ENCODE assay signal across 8 mouse cellular contexts in genomic region chr9:114977461-114978280, GRCm38 (mm10). TPM values are rescaled to one million over a fixed set of nuclear protein-coding genes. Genes with fewer than 3 reads are reported as not detected.
DNase-seq lines count a peak whose midpoint lies in the region; ATAC-seq and TF ChIP-seq lines count a peak whose summit lies in the region.

No protein-coding gene starts in this region.

- peak; percentile 12; the same call in 1 of the 2 replicates for ATAC-seq in hindbrain, embryonic 14.5 days (ENCODE audit: low FRiP score)
- ATAC-seq in liver, embryonic 15.5 days (ENCODE audit: insufficient read depth) = peak; percentile 31; the same call in 1 of the 2 replicates

- H3K27ac ChIP-seq in hindbrain, embryonic 14.5 days = peak overlapping the region; percentile 85
- no peak overlapping the region for H3K27ac ChIP-seq in liver, embryonic 15.5 days (replicated peaks)
- no peak overlapping the region for H3K27ac ChIP-seq in small intestine, adult 2 months (ENCODE audit: insufficient read depth, low read depth, low read length)

- no peaks in the 10 kb centered on the region for H3K36me3 ChIP-seq in hindbrain, embryonic 14.5 days (replicated peaks; ENCODE audit: control insufficient read depth, insufficient read depth)
- no peaks in the 10 kb centered on the region for H3K36me3 ChIP-seq in liver, embryonic 15.5 days (replicated peaks)
- H3K36me3 ChIP-seq in small intestine, adult 2 months (ENCODE audit: control insufficient read depth, insufficient read depth, low read length) = no peaks in the 10 kb centered on the region

- TF ChIP-seq POLR2A in small intestine, adult 2 months (IDR thresholded peaks at IDR 0.05; ENCODE audit: low read depth, low read length) = no peak; the same call in 1 of the 2 replicates

- 8% methylated on average over 31 of the region's 31 CpGs for WGBS in hindbrain, embryonic 14.5 days
- 8% methylated on average over 29 of the region's 31 CpGs for WGBS in liver, embryonic 15.5 days (ENCODE audit: insufficient replicate concordance)
- 16% methylated on average over 31 of the region's 31 CpGs for WGBS in small intestine, adult 2 months

- H3K9ac ChIP-seq in hindbrain, embryonic 14.5 days = peak overlapping the region; percentile 83
- H3K9ac ChIP-seq in liver, embryonic 15.5 days = no peak overlapping the region

- no peaks in the 10 kb centered on the region for H3K9me3 ChIP-seq in hindbrain, embryonic 14.5 days (ENCODE audit: control insufficient read depth, low read length)
- no peaks in the 10 kb centered on the region for H3K9me3 ChIP-seq in liver, embryonic 15.5 days (replicated peaks)

- peak; percentile 8 for DNase-seq in gastrocnemius, adult 18-20 months (ENCODE audit: low spot score)
- no peak for DNase-seq in gastrocnemius, postnatal 25 days
- DNase-seq in urinary bladder, postnatal 14 days (ENCODE audit: low spot score) = peak; percentile 20
- DNase-seq in urinary bladder, postnatal 10 days (ENCODE audit: low spot score) = no peak
- DNase-seq in hindbrain, embryonic 14.5 days (ENCODE audit: low spot score) = peak; percentile 34
- no peak for DNase-seq in gastrocnemius, postnatal 10 days

- TF ChIP-seq CTCF in small intestine, adult 2 months (IDR thresholded peaks at IDR 0.05; ENCODE audit: extremely low read depth, insufficient read length, insufficient replicate concordance, low read depth, low read length) = no peak

- H3K4me2 ChIP-seq in hindbrain, embryonic 14.5 days (replicated peaks) = peak overlapping the region; percentile 79
- peak overlapping the region; percentile 73 for H3K4me2 ChIP-seq in liver, embryonic 15.5 days

- H3K4me3 ChIP-seq in hindbrain, embryonic 14.5 days (replicated peaks; ENCODE audit: low read length) = peak overlapping the region; percentile 71
- peak overlapping the region; percentile 53 for H3K4me3 ChIP-seq in liver, embryonic 15.5 days (replicated peaks)
- H3K4me3 ChIP-seq in small intestine, adult 2 months (ENCODE audit: low read depth, low read length) = peak overlapping the region; percentile 97

- H3K4me1 ChIP-seq in hindbrain, embryonic 14.5 days (replicated peaks; ENCODE audit: control insufficient read depth, insufficient read depth, low read length) = peaks cover 9% of the 10 kb centered on the region; the same call in 1 of the 2 replicates
- H3K4me1 ChIP-seq in liver, embryonic 15.5 days (replicated peaks) = no peaks in the 10 kb centered on the region
- peaks cover 7% of the 10 kb centered on the region for H3K4me1 ChIP-seq in small intestine, adult 2 months (ENCODE audit: control insufficient read depth, insufficient read depth, insufficient read length, low read length)

- peaks cover 12% of the 10 kb centered on the region for H3K27me3 ChIP-seq in hindbrain, embryonic 14.5 days (ENCODE audit: control insufficient read depth, insufficient read depth, low read length)
- H3K27me3 ChIP-seq in liver, embryonic 15.5 days = peaks cover 60% of the 10 kb centered on the region
- no peaks in the 10 kb centered on the region for H3K27me3 ChIP-seq in small intestine, adult 2 months (ENCODE audit: control insufficient read depth, insufficient read depth, low read length)

RNA-seq across cellular contexts. Expression of gene Osbpl10, which starts 0.7 kb away (rescaled TPM):
- 1 to 10 TPM; 3.1 to 4.1 TPM for total RNA-seq in gastrocnemius, adult 18-20 months (2021)
- total RNA-seq in gastrocnemius, postnatal 25 days (2021) = 1 to 10 TPM; 3.2 to 3.6 TPM
- 2.7 and 3.6 TPM in 2 replicates for polyA plus RNA-seq in hindbrain, embryonic 14.5 days (2014; fragmentation: Nextera tagmentation; extraction: Ambion mirVana)
- polyA plus RNA-seq in liver, embryonic 15.5 days (2015; fragmentation: Nextera tagmentation; extraction: Ambion mirVana) = 0.12 and 0.20 TPM in 2 replicates
- polyA plus RNA-seq in small intestine, adult 2 months (2012; rRNA removed) = 9.1 and 27.5 TPM in 2 replicates
- total RNA-seq in gastrocnemius, postnatal 10 days (2021) = 1 to 10 TPM; 8.7 to 9.6 TPM

RNA-seq across cellular contexts. Expression of gene Rps27rt, which starts 4.9 kb away (rescaled TPM):
- 10 to 100 TPM; 16.1 to 23.6 TPM for total RNA-seq in gastrocnemius, adult 18-20 months (2021)
- 10 to 100 TPM; 11.9 to 22.3 TPM for total RNA-seq in gastrocnemius, postnatal 25 days (2021)
- 211 and 298 TPM in 2 replicates for polyA plus RNA-seq in hindbrain, embryonic 14.5 days (2014; fragmentation: Nextera tagmentation; extraction: Ambion mirVana)
- polyA plus RNA-seq in liver, embryonic 15.5 days (2015; fragmentation: Nextera tagmentation; extraction: Ambion mirVana) = 111 and 184 TPM in 2 replicates
- polyA plus RNA-seq in small intestine, adult 2 months (2012; rRNA removed) = 14.2 and 17.9 TPM in 2 replicates
- 10 to 100 TPM; 28.1 to 40.6 TPM for total RNA-seq in gastrocnemius, postnatal 10 days (2021)

RNA-seq across cellular contexts. Expression of gene Gpd1l, which starts 43.9 kb away (rescaled TPM):
- 10 to 100 TPM; 19.0 to 19.2 TPM for total RNA-seq in gastrocnemius, adult 18-20 months (2021)
- total RNA-seq in gastrocnemius, postnatal 25 days (2021) = 10 to 100 TPM; 17.6 to 18.4 TPM
- polyA plus RNA-seq in hindbrain, embryonic 14.5 days (2014; fragmentation: Nextera tagmentation; extraction: Ambion mirVana) = 21.0 and 23.2 TPM in 2 replicates
- polyA plus RNA-seq in liver, embryonic 15.5 days (2015; fragmentation: Nextera tagmentation; extraction: Ambion mirVana) = 6.4 and 6.6 TPM in 2 replicates
- 14.4 and 23.7 TPM in 2 replicates for polyA plus RNA-seq in small intestine, adult 2 months (2012; rRNA removed)
- total RNA-seq in gastrocnemius, postnatal 10 days (2021) = 10 to 100 TPM; 21.9 to 22.2 TPM

Comparison
In these comparisons a context has a peak if more than half of its experiments do, and no peak if none do; other contexts are left out.
1. DNase-seq: peak in gastrocnemius, adult 18-20 months (single experiment), urinary bladder, postnatal 14 days (single experiment) and hindbrain, embryonic 14.5 days (single experiment); none in gastrocnemius, postnatal 25 days (single experiment), urinary bladder, postnatal 10 days (single experiment) and gastrocnemius, postnatal 10 days (single experiment).
2. Peak in every context shown above with its lines, with median percentiles within 50 percentile points of each other: H3K4me3 ChIP-seq.